In genomic region chr6:124493886-124494285, GRCm38 (mm10) we compare ENCODE assay signal across 12 mouse cellular contexts. TPM values are rescaled to one million over a fixed set of nuclear protein-coding genes. Genes with fewer than 3 reads are reported as not detected.
DNase-seq lines count a peak whose midpoint lies in the region; ATAC-seq and TF ChIP-seq lines count a peak whose summit lies in the region.
"Had no signal": no experiment of that assay in that cellular context is flagged by ENCODE, and none has a peak within 500 bp of the region (broad histone marks: within the 10 kb centered on the region; RNA-seq: fewer than 3 reads in every experiment).

No protein-coding gene starts in this region.

- peak; percentile 40; the same call in 1 of the 2 replicates for ATAC-seq in heart, embryonic 12.5 days (ENCODE audit: insufficient number of reproducible peaks, low FRiP score)
- peak; percentile 26; the same call in 1 of the 2 replicates for ATAC-seq in liver, embryonic 16.5 days (ENCODE audit: low read depth)
- ATAC-seq: forebrain, embryonic 14.5 days; Patski had no signal

- 0 out of 2 replicates have a peak, but pooled peaks cover 2% of the 10 kb centered on the region for H3K9me3 ChIP-seq in heart, embryonic 12.5 days (replicated peaks)
- H3K9me3 ChIP-seq in liver, embryonic 16.5 days (replicated peaks; ENCODE audit: control insufficient read depth, low read length), result no peaks in the 10 kb centered on the region

- no peak overlapping the region for H3K9ac ChIP-seq in heart, embryonic 12.5 days
- peak overlapping the region; percentile 34 for H3K9ac ChIP-seq in liver, embryonic 16.5 days (ENCODE audit: low read depth, low read length)

- TF ChIP-seq CTCF in gastrocnemius, adult 2 months (IDR thresholded peaks at IDR 0.05), result no peak

- WGBS in heart, embryonic 12.5 days, result 71% methylated on average over 5 of the region's 5 CpGs
- 48% methylated on average over 5 of the region's 5 CpGs for WGBS in liver, embryonic 16.5 days (ENCODE audit: insufficient replicate concordance)

- H3K4me2 ChIP-seq in heart, embryonic 12.5 days, result no peak overlapping the region
- H3K4me2 ChIP-seq in liver, embryonic 16.5 days (ENCODE audit: low read depth, low read length), result peak overlapping the region; percentile 43

- H3K36me3 ChIP-seq in heart, embryonic 12.5 days, result no peaks in the 10 kb centered on the region
- no peaks in the 10 kb centered on the region; the same call in 1 of the 2 replicates for H3K36me3 ChIP-seq in liver, embryonic 16.5 days (ENCODE audit: control insufficient read depth, insufficient read depth)

- H3K4me3 ChIP-seq in gastrocnemius, adult 2 months, result 0 out of 2 replicates have a peak overlapping the region, but pooled peaks have one; percentile 9
- no peak overlapping the region for H3K4me3 ChIP-seq in heart, embryonic 12.5 days
- H3K4me3 ChIP-seq in liver, embryonic 16.5 days (ENCODE audit: low read depth, low read length), result peak overlapping the region; percentile 15

- DNase-seq in gastrocnemius, adult 2 months, result peak; percentile 50
- DNase-seq in gastrocnemius, adult 8-10 months (ENCODE audit: low spot score in 2 of 2), result no peak
- peak; percentile 47 to 58 for DNase-seq in kidney, postnatal 4 days
- no peak for DNase-seq in kidney, adult 9 months
- DNase-seq in layer of hippocampus, adult 8-10 months (ENCODE audit: low spot score in 2 of 2), result no peak
- DNase-seq in cerebellum, postnatal 10 days, result no peak
- DNase-seq: B cell, adult 2 months; embryo, embryonic 11 days had no signal

- no peaks in the 10 kb centered on the region for H3K27me3 ChIP-seq in heart, embryonic 12.5 days (replicated peaks)
- H3K27me3 ChIP-seq in liver, embryonic 16.5 days (ENCODE audit: control insufficient read depth, insufficient read depth, low read depth, low read length), result no peaks in the 10 kb centered on the region
- H3K27me3 ChIP-seq: Patski had no signal

- peak overlapping the region; percentile 82 for H3K27ac ChIP-seq in gastrocnemius, adult 2 months
- no peak overlapping the region for H3K27ac ChIP-seq in heart, embryonic 12.5 days (ENCODE audit: poor library complexity, severe bottlenecking)
- peak overlapping the region; percentile 80 for H3K27ac ChIP-seq in liver, embryonic 16.5 days (ENCODE audit: low read length)

- intact Hi-C loops in gastrocnemius, adult 2 months (cut with DNase I), result loop anchor here (5.0 kb wide), 1 partner anchor 48 kb away; the partner anchor contains the start of gene C1s1

- H3K4me1 ChIP-seq in heart, embryonic 12.5 days (replicated peaks), result peaks cover 6% of the 10 kb centered on the region; the same call in 1 of the 2 replicates
- peaks cover 15% of the 10 kb centered on the region for H3K4me1 ChIP-seq in liver, embryonic 16.5 days (ENCODE audit: control insufficient read depth, low read depth, low read length)

RNA-seq across cellular contexts. Expression of gene C1rl, which starts 1.0 kb away (rescaled TPM):
- under 1 TPM; 0.28 to 0.61 TPM for total RNA-seq in gastrocnemius, adult 2 months (2021)
- total RNA-seq in gastrocnemius, adult 8-10 months (2022), result under 1 TPM in 3 of 4 experiments, not detected in 1; 0.34 to 0.51 (median 0.45) TPM
- polyA plus RNA-seq in heart, embryonic 12.5 days (2016; fragmentation: Nextera tagmentation; extraction: Ambion mirVana), result 0.31 and 0.41 TPM in 2 replicates
- 14.1 and 15.8 TPM in 2 replicates for polyA plus RNA-seq in liver, embryonic 16.5 days (2015; fragmentation: Nextera tagmentation; extraction: Ambion mirVana)
- under 1 TPM; 0.39 to 0.67 (median 0.60) TPM for total RNA-seq in layer of hippocampus, adult 8-10 months (2022)

RNA-seq across cellular contexts. Expression of gene C1ra, which starts 18.3 kb away (rescaled TPM):
- total RNA-seq in gastrocnemius, adult 2 months (2021), result 10 to 100 TPM in 1 of 2 experiments, 1 to 10 TPM in 1; 7.4 to 10.5 TPM
- 1 to 10 TPM; 3.6 to 7.5 (median 5.5) TPM for total RNA-seq in gastrocnemius, adult 8-10 months (2022)
- 0.19 and 0.24 TPM in 2 replicates for polyA plus RNA-seq in heart, embryonic 12.5 days (2016; fragmentation: Nextera tagmentation; extraction: Ambion mirVana)
- 26.7 and 30.1 TPM in 2 replicates for polyA plus RNA-seq in liver, embryonic 16.5 days (2015; fragmentation: Nextera tagmentation; extraction: Ambion mirVana)
- total RNA-seq in layer of hippocampus, adult 8-10 months (2022), result 1 to 10 TPM in 3 of 4 experiments, under 1 TPM in 1; 0.89 to 1.9 (median 1.3) TPM

RNA-seq across cellular contexts. Expression of gene Clstn3, which starts 29.3 kb away (rescaled TPM):
- under 1 TPM; 0.36 to 0.64 TPM for total RNA-seq in gastrocnemius, adult 2 months (2021)
- 1 to 10 TPM in 1 of 4 experiments, under 1 TPM in 3; 0.27 to 1.2 (median 0.48) TPM for total RNA-seq in gastrocnemius, adult 8-10 months (2022)
- polyA plus RNA-seq in heart, embryonic 12.5 days (2016; fragmentation: Nextera tagmentation; extraction: Ambion mirVana), result 1.5 and 1.7 TPM in 2 replicates
- 4.9 and 5.1 TPM in 2 replicates for polyA plus RNA-seq in liver, embryonic 16.5 days (2015; fragmentation: Nextera tagmentation; extraction: Ambion mirVana)
- 100 to 1,000 TPM; 249 to 296 (median 280) TPM for total RNA-seq in layer of hippocampus, adult 8-10 months (2022)

RNA-seq across cellular contexts. Expression of gene C1s1, which starts 48.3 kb away (rescaled TPM):
- total RNA-seq in gastrocnemius, adult 2 months (2021), result 10 to 100 TPM; 19.8 to 21.9 TPM
- 10 to 100 TPM in 3 of 4 experiments, 1 to 10 TPM in 1; 8.4 to 20.8 (median 14.2) TPM for total RNA-seq in gastrocnemius, adult 8-10 months (2022)
- polyA plus RNA-seq in heart, embryonic 12.5 days (2016; fragmentation: Nextera tagmentation; extraction: Ambion mirVana), result 0.49 TPM in 1 of 2 replicates, not detected in the other
- polyA plus RNA-seq in liver, embryonic 16.5 days (2015; fragmentation: Nextera tagmentation; extraction: Ambion mirVana), result 75.8 and 79.9 TPM in 2 replicates
- 1 to 10 TPM in 3 of 4 experiments, under 1 TPM in 1; 0.59 to 1.7 (median 1.2) TPM for total RNA-seq in layer of hippocampus, adult 8-10 months (2022)

Comparison
In these comparisons a context has a peak if more than half of its experiments do, and no peak if none do; other contexts are left out.
1. DNase-seq: peak in gastrocnemius, adult 2 months (single experiment) and kidney, postnatal 4 days (2 of 2); none in gastrocnemius, adult 8-10 months (0 of 2), kidney, adult 9 months (single experiment), layer of hippocampus, adult 8-10 months (0 of 2) and cerebellum, postnatal 10 days (0 of 2).
2. RNA of gene Clstn3, which starts 29.3 kb away (total RNA-seq): 249 to 296 TPM in layer of hippocampus, adult 8-10 months; 0.36 to 0.64 TPM in gastrocnemius, adult 2 months and 0.27 to 1.2 TPM in gastrocnemius, adult 8-10 months; every median in the first group is over 100 times any median in the second.